Mouse (Mus musculus) liver, postnatal 0 days (tissue): ENCODE results near the gene Arfgef3. TPM values are rescaled to one million over a fixed set of nuclear protein-coding genes. Genes with fewer than 3 reads are reported as not detected.

Experiments
- ATAC-seq: fragments of 200-750 bp; cut with Nextera tagmentation; 2 replicates; pipeline ENCODE4 v1.8.0; 2017; ENCODE audit warnings: mild to moderate bottlenecking, moderate library complexity
- DNase-seq: peaks from one replicate; pipeline ENCODE4 v3.0.0-alpha.2; 2016
- H3K27ac ChIP-seq: fragments of 300-500 bp; sonication (generic); 2 replicates; pipeline ENCODE4 v1.5.1; 2014; ENCODE audit warnings: antibody characterized with exemption, moderate library complexity, mild to moderate bottlenecking, low read depth
- H3K27me3 ChIP-seq: fragments of 300-500 bp; sonication (generic); 2 replicates; pipeline ENCODE4 v1.6.1; 2014; ENCODE audit warnings: low read length, control low read depth, mixed read lengths; ENCODE audit not compliant: insufficient read depth
- H3K36me3 ChIP-seq: fragments of 300-500 bp; sonication (generic); replicated peaks from 2 replicates; pipeline ENCODE4 v1.6.1; 2014; ENCODE audit warnings: mild to moderate bottlenecking, control low read depth, low read length, moderate library complexity, mixed read lengths; ENCODE audit not compliant: insufficient read depth
- H3K4me1 ChIP-seq: fragments of 300-500 bp; sonication (generic); 2 replicates; pipeline ENCODE4 v1.6.1; 2014; ENCODE audit warnings: antibody characterized with exemption, mild to moderate bottlenecking, control low read depth; ENCODE audit not compliant: insufficient read depth
- H3K4me2 ChIP-seq: fragments of 300-500 bp; sonication (generic); 2 replicates; pipeline ENCODE4 v1.6.1; 2014; ENCODE audit warnings: low read depth, mild to moderate bottlenecking, low read length, moderate library complexity, mixed read lengths
- H3K4me3 ChIP-seq: fragments of 300-500 bp; sonication (generic); 2 replicates; pipeline ENCODE4 v1.5.1; 2014; ENCODE audit warnings: low read depth, low read length
- H3K9ac ChIP-seq: fragments of 300-500 bp; sonication (generic); replicated peaks from 2 replicates; pipeline ENCODE4 v1.6.1; 2014; ENCODE audit warnings: mild to moderate bottlenecking, moderate library complexity
- H3K9me3 ChIP-seq: fragments of 300-500 bp; sonication (generic); 2 replicates; pipeline ENCODE4 v1.6.1; 2016; ENCODE audit warnings: mild to moderate bottlenecking, control low read depth, low read length, mixed read lengths
- CTCF ChIP-seq: sonication (generic); IDR thresholded peaks from 2 replicates; pipeline ENCODE4 v1.5.1; 2016; ENCODE audit warnings: antibody characterized with exemption, low read depth
- EP300 ChIP-seq: IDR thresholded peaks from 2 replicates; pipeline ENCODE4 v1.6.1; 2016; ENCODE audit warnings: antibody characterized with exemption, low read depth, mild to moderate bottlenecking
- WGBS: fragments of 180-500 bp; shearing (Covaris S2); extraction: QIAGEN DNeasy Blood & Tissue Kit; methylation state at CpG from one replicate; pipeline ENCODE4 v1.1.7; 2014; ENCODE audit not compliant: insufficient replicate concordance; 5-methylcytosine and 5-hydroxymethylcytosine counted together
- polyA plus RNA-seq: library from polyadenylated mRNA; unstranded; fragments of >200 nt; fragmentation: Nextera tagmentation; extraction: Ambion mirVana; gene quantifications from 2 replicates; pipeline ENCODE4 v1.2.1, GENCODE M21; 2015

Arfgef3 gene
- polyA plus RNA-seq, 1 experiment from 2014 or later: 0.01 TPM

DNA sequence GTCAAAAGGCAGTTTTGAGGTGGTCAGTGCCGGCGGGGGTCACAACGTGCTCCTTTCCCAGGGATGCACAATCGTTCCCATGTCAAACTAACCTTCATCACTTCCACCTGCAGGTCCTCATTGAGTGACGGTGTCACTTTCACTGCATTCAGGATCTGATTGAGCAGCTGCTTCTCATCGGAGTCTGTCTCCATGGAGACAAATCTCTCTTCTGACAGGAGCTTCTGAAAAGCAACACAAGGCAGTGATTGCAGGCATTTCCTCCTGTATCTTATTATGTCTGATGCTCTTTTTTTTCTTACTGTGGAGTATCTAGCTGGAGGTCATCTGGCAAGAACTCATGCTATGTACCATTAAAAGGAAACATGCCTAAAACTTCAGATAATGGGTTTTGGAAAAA lies 47.3 kb downstream of the Arfgef3 start:
- ATAC-seq (no peak), DNase-seq (no peak)
- Histone ChIP-seq H3K4me3 (no peak overlapping the region), H3K4me1 (no peaks in the 10 kb centered on the region), H3K36me3 (no peaks in the 10 kb centered on the region), H3K9me3 (no peaks in the 10 kb centered on the region), H3K4me2 (no peak overlapping the region), H3K9ac (no peak overlapping the region), H3K27me3 (no peaks in the 10 kb centered on the region), H3K27ac (no peak overlapping the region)
- TF ChIP-seq EP300 (no peak), CTCF (no peak)
- WGBS: 82% methylated on average over 6 of the region's 6 CpGs

DNA sequence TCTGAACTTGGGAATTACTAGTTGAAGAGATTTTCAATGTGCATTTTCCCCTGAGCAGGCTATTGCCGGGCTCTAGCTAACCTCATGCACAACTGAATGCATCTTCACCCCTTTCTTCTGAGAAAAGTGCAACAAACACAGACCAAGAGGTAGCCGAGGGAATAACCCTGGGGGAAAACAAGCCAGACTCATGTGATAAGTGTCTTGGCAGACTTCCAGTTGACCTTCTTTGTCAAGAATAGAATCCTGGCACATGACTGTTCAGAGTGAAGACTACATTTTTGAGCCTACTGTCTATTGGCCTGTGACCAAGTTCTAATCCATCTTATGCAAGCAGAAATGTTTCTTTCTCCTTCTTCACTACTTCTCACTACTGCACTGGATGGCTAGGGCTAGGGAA lies 55.5 kb downstream of the Arfgef3 start:
- no peak for DNase-seq
- no peaks in the 10 kb centered on the region for H3K4me1 ChIP-seq
- 48% methylated on average over 2 of the region's 2 CpGs for WGBS

DNA sequence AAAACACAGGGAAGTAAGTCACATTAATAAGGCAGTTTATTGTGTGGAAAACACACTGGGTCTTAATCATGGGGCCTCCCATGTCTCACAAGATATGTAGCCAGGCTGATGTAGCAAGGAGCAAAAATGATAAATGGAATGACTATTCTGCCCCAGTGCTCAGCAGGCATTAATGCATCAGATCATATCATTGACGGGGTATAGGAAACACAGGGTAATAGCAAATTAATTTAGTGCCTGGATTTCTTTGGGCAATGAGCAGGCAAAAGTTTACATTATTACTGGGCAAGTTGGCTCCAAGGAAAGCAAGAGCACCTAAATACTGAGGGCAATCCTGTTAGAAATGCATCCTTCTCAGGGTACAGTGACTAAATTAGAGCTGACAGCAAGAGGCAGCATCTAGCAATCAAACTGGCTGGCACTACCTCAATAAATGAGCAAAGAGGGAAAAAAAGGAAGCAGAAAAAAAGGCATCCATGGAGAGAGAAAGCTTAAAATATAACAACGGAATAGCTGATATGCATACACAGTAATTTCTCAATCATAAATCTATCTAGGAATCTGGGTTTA lies 62.3 kb downstream of the Arfgef3 start:
- H3K27me3 ChIP-seq: no peaks in the 10 kb centered on the region
- H3K27ac ChIP-seq: no peak overlapping the region
- ATAC-seq (no peak), DNase-seq (no peak)
- H3K4me2 ChIP-seq: 0 out of 2 replicates have a peak overlapping the region, but pooled peaks have one; percentile 40
- H3K36me3 ChIP-seq: no peaks in the 10 kb centered on the region
- H3K9ac ChIP-seq: no peak overlapping the region; the same call in 1 of the 2 replicates
- TF ChIP-seq CTCF (no peak), EP300 (no peak)
- no peaks in the 10 kb centered on the region for H3K9me3 ChIP-seq
- no peak overlapping the region for H3K4me3 ChIP-seq
- WGBS: 75% methylated on average over 2 of the region's 2 CpGs
- peaks cover 5% of the 10 kb centered on the region for H3K4me1 ChIP-seq

More for the DNA sequence above, 55.5 kb downstream of the Arfgef3 start:
- H3K4me2 ChIP-seq: no peak overlapping the region
- ATAC-seq: no peak
- no peak overlapping the region for H3K27ac ChIP-seq
- TF ChIP-seq EP300: no peak
- no peak for TF ChIP-seq CTCF
- no peaks in the 10 kb centered on the region for H3K36me3 ChIP-seq
- no peaks in the 10 kb centered on the region for H3K9me3 ChIP-seq
- H3K4me3 ChIP-seq: no peak overlapping the region
- H3K27me3 ChIP-seq: no peaks in the 10 kb centered on the region
- H3K9ac ChIP-seq: no peak overlapping the region

DNA sequence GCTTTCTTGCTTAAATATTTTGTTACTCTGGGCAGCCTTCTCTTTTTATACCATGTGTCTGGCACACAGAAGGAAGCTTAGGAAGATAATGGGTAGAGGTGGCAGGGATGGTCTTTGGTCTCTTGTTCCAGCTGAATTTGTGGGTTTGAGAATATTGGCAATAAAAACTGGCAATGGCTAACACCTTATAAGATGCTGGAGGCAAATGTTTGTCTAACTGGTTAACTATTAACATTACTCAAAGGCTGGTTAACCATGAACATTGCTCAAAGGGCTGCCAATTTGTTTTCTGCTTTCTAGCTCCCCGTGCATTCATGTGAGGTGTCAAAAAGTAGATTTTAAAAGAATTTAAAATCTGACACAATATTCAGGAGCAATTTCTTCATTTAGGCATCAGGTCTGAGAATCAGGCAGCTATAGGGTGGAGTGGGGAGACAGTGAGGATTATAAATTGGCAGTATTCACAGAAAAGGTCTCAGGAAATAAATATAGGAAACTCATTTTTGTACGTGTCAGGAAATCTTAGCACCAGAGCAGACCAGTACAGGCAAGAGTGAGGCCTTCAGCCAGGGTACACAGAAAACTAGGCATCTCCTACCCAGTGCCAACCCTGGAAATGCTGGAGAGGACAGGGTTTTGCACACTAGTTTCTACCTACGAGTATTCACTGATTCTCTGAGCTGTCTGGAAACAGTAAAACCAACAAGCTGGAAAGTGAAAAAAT lies 62.9 kb downstream of the Arfgef3 start:
- H3K9ac ChIP-seq: no peak overlapping the region; the same call in 1 of the 2 replicates
- H3K9me3 ChIP-seq: no peaks in the 10 kb centered on the region
- no peak for ATAC-seq
- H3K27ac ChIP-seq: no peak overlapping the region
- TF ChIP-seq EP300 (no peak), CTCF (no peak)
- H3K4me1 ChIP-seq: peaks cover 5% of the 10 kb centered on the region
- H3K36me3 ChIP-seq: no peaks in the 10 kb centered on the region
- DNase-seq: no peak
- H3K4me2 ChIP-seq: peak overlapping the region; percentile 40
- H3K27me3 ChIP-seq: no peaks in the 10 kb centered on the region
- no peak overlapping the region for H3K4me3 ChIP-seq
- 42% methylated on average over 3 of the region's 3 CpGs for WGBS

DNA sequence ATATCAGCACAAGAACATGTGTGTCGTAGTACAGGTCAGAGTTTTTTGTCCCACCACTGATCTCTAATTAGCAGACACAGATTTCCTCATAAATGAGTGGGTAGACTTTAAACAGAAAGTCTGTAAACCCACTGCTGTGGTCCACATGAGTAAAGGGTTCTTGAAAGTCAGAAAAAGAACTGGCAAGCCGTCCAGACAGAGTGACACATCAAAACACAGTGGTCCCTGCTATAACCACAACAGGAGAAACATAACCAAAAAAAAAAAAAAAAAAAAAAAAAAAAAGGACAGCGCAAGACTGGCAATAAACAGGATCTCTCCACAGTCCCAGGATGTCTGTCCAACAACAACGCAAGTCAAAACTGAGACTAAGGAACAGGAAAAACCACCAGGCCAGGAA lies 64.9 kb downstream of the Arfgef3 start:
- Histone ChIP-seq H3K27me3 (no peaks in the 10 kb centered on the region), H3K36me3 (no peaks in the 10 kb centered on the region), H3K27ac (no peak overlapping the region), H3K4me2 (no peak overlapping the region), H3K9me3 (no peaks in the 10 kb centered on the region), H3K9ac (no peak overlapping the region), H3K4me3 (no peak overlapping the region), H3K4me1 (peaks cover 5% of the 10 kb centered on the region)
- 56% methylated on average over 4 of the region's 4 CpGs for WGBS
- no peak for DNase-seq
- TF ChIP-seq CTCF (no peak), EP300 (no peak)
- ATAC-seq: no peak

DNA sequence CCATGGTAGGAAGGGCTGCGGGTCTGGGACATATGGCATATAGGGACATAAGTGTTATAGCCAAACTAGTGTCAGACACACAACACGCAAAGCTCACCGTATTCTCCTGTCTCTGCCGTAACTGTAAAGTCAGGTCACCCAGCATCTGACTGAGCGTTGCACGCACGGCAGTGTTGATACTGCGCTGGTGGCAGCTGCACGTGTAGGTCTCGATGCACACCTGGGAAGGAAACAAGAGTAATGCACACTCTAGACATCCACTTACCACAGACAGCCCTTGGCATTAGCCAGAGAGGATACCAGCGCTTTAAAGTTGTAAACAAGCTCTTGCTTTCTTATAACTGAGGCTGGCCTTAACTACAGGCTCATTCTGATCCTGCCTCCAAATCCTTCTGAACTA lies 79.0 kb downstream of the Arfgef3 start:
- Histone ChIP-seq H3K36me3 (no peaks in the 10 kb centered on the region), H3K4me1 (no peaks in the 10 kb centered on the region), H3K9ac (no peak overlapping the region), H3K27me3 (no peaks in the 10 kb centered on the region), H3K4me3 (no peak overlapping the region), H3K27ac (no peak overlapping the region), H3K4me2 (no peak overlapping the region), H3K9me3 (no peaks in the 10 kb centered on the region)
- 93% methylated on average over 11 of the region's 11 CpGs for WGBS
- TF ChIP-seq CTCF: no peak
- TF ChIP-seq EP300: no peak
- no peak for ATAC-seq
- DNase-seq: no peak
